Mouse (Mus musculus) forebrain, embryonic 14.5 days (tissue): ENCODE measurements around the gene Mrpl54. TPM values are rescaled to one million over a fixed set of nuclear protein-coding genes. Genes with fewer than 3 reads are reported as not detected.
A peak's percentile ranks its signal among the peaks of the same experiment; 100 is the strongest.

ENCODE experiments used
- ATAC-seq: fragments of 200-750 bp; cut with Nextera tagmentation; 2 replicates; pipeline ENCODE4 v1.8.0; 2017; ENCODE audit warnings: mild to moderate bottlenecking, moderate library complexity
- DNase-seq: peaks from one replicate; pipeline ENCODE4 v3.0.0-alpha.2; 2015; ENCODE audit warnings: low spot score
- H3K27ac ChIP-seq: fragments of 300-500 bp; sonication (generic); 2 replicates; pipeline ENCODE4 v1.5.1; 2014; ENCODE audit warnings: low read depth, mild to moderate bottlenecking, control low read depth, low read length, moderate library complexity
- H3K27me3 ChIP-seq: fragments of 300-500 bp; sonication (generic); replicated peaks from 2 replicates; pipeline ENCODE4 v1.6.1; 2014; ENCODE audit warnings: low read length, control low read depth, mixed read lengths; ENCODE audit not compliant: control insufficient read depth, insufficient read depth
- H3K36me3 ChIP-seq: fragments of 300-500 bp; sonication (generic); 2 replicates; pipeline ENCODE4 v1.6.1; 2014; ENCODE audit warnings: low read length, control low read depth; ENCODE audit not compliant: control insufficient read depth, insufficient read depth
- H3K4me1 ChIP-seq: fragments of 300-500 bp; sonication (generic); 2 replicates; pipeline ENCODE4 v1.6.1; 2014; ENCODE audit warnings: antibody characterized with exemption, low read length, control low read depth; ENCODE audit not compliant: control insufficient read depth, insufficient read depth
- H3K4me2 ChIP-seq: fragments of 300-500 bp; sonication (generic); 2 replicates; pipeline ENCODE4 v1.6.1; 2014; ENCODE audit warnings: mild to moderate bottlenecking, control low read depth, low read length
- H3K4me3 ChIP-seq: fragments of 300-500 bp; sonication (generic); 2 replicates; pipeline ENCODE4 v1.5.1; 2014; ENCODE audit warnings: low read depth, low read length, control low read depth
- H3K9ac ChIP-seq: fragments of 300-500 bp; sonication (generic); 2 replicates; pipeline ENCODE4 v1.6.1; 2014; ENCODE audit warnings: mild to moderate bottlenecking, low read length, control low read depth, moderate library complexity
- H3K9me3 ChIP-seq: fragments of 300-500 bp; sonication (generic); replicated peaks from 2 replicates; pipeline ENCODE4 v1.6.1; 2016; ENCODE audit warnings: low read length, control low read depth, mixed read lengths; ENCODE audit not compliant: control insufficient read depth
- WGBS: fragments of 180-500 bp; shearing (Covaris S2); extraction: QIAGEN DNeasy Blood & Tissue Kit; methylation state at CpG from one replicate; pipeline ENCODE4 v1.1.7; 2014; 5-methylcytosine and 5-hydroxymethylcytosine counted together
- polyA plus RNA-seq: library from polyadenylated mRNA; unstranded; fragments of >200 nt; fragmentation: Nextera tagmentation; extraction: Ambion mirVana; gene quantifications from 2 replicates; pipeline ENCODE4 v1.2.1, GENCODE M21; 2014

The Mrpl54 gene
- polyA plus RNA-seq, 1 experiment from 2014 or later, result 136 TPM

DNA sequence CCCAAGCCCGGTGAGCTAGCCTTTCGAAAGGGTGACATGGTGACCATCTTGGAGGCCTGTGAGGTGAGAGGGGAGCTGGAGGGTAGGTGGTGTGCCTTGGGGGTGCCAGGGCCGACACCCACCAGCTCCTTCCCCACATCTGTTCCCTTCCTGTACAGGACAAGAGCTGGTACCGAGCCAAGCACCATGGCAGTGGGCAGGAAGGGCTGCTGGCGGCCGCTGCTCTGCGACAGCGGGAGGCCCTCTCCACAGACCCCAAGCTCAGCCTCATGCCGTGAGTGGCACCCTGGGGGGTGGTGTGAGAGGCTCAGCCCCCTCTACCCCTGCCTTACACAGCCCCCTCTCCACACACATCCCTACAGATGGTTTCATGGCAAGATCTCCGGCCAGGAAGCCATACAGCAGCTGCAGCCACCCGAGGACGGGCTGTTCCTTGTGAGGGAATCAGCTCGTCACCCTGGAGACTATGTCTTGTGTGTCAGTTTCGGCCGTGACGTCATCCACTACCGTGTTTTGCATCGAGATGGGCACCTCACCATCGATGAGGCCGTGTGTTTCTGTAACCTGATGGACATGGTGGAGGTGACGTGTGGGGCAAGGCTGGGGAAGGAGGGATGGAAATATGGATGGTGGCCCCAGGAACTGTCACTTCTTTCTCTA, 7.4 kb downstream of the Mrpl54 start:
- no peak overlapping the region for H3K27ac ChIP-seq
- 35% methylated on average over 21 of the region's 21 CpGs for WGBS
- H3K4me2 ChIP-seq, result no peak overlapping the region
- no peak overlapping the region for H3K4me3 ChIP-seq
- H3K27me3 ChIP-seq, result peaks cover 26% of the 10 kb centered on the region
- H3K9ac ChIP-seq, result no peak overlapping the region
- peak; percentile 22 for DNase-seq
- H3K4me1 ChIP-seq, result peaks cover 2% of the 10 kb centered on the region; the same call in 1 of the 2 replicates
- H3K36me3 ChIP-seq, result peaks cover 23% of the 10 kb centered on the region
- no peak for ATAC-seq
- H3K9me3 ChIP-seq, result 0 out of 2 replicates have a peak, but pooled peaks cover 3% of the 10 kb centered on the region

DNA sequence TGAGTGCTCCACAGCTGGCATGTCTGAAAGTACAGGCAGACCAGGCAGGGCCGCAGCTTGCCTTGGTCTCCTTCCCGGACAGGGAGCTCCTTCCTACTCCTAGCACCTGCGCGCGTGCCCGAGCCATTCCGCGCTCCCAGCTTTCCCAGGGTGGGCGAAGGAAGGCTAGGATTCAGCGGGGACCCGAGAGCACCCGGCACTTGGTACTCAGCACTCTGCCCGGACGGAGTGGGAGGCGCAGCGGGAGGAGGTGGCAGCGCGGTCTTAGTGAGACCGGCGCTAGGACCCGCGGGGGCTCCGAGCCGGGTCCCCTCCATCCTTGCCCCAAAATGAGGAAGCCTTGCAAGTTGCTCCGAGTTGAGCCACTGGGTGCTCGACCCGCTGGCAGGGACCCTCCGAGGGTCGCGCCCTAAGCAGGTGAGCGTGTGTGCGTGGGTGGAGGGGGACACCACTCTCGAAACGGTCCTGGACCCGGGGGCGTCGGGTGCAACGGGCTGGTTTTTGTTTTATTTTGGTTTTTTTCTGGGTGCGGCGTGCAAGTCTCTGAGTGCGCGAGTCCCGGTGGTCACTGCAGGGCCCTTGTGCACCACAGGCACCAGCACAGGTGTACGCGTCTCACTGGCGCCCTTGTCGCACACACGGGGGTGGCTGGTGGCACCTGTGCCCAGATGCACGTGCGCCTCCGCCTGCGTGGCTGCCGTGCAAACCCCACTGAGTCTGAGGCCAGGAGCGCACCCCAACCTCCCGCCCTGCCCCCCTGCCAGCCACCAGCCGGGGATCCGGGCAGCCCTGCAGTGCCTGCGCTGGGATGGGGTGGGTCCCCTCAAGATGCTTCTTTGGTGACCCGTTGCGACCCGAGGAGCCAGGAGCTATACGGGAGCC, 9.3 kb downstream of the Mrpl54 start:
- peak overlapping the region; percentile 82 for H3K4me2 ChIP-seq
- peaks cover 5% of the 10 kb centered on the region for H3K4me1 ChIP-seq
- peaks cover 4% of the 10 kb centered on the region; the same call in 1 of the 2 replicates for H3K36me3 ChIP-seq
- 0 out of 2 replicates have a peak, but pooled peaks cover 3% of the 10 kb centered on the region for H3K9me3 ChIP-seq
- 1% methylated on average over 62 of the region's 62 CpGs for WGBS
- H3K9ac ChIP-seq, result peak overlapping the region; percentile 65
- DNase-seq (peak; percentile 43), ATAC-seq (no peak)
- peak overlapping the region; percentile 45 for H3K4me3 ChIP-seq
- no peak overlapping the region for H3K27ac ChIP-seq
- peaks cover 30% of the 10 kb centered on the region for H3K27me3 ChIP-seq

DNA sequence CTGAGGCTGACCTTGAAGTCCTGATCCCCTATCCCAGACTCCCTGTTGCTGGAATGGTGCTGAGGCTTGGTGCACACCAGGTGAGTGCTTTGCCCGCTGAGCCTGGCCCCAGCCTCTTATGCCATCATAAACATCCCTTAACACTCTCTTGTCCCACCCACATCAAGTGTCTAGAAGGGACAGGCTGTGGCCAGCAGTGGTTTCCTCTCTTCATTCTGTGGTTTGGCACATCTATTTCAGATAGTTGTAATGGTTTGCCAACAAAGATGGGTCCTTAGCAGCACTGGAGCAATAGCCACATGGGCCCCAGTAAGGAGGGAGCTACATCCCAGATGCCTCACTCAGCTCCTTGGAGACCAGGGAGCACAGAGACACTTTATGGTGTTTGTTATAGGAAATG, 11.8 kb downstream of the Mrpl54 start:
- Histone ChIP-seq H3K9me3 (no peaks in the 10 kb centered on the region), H3K4me1 (peaks cover 5% of the 10 kb centered on the region), H3K4me2 (no peak overlapping the region), H3K27ac (no peak overlapping the region), H3K4me3 (no peak overlapping the region), H3K9ac (no peak overlapping the region), H3K27me3 (peaks cover 36% of the 10 kb centered on the region), H3K36me3 (no peaks in the 10 kb centered on the region)
- ATAC-seq (no peak), DNase-seq (no peak)
- 67% methylated on average over 1 of the region's 1 CpGs for WGBS

DNA sequence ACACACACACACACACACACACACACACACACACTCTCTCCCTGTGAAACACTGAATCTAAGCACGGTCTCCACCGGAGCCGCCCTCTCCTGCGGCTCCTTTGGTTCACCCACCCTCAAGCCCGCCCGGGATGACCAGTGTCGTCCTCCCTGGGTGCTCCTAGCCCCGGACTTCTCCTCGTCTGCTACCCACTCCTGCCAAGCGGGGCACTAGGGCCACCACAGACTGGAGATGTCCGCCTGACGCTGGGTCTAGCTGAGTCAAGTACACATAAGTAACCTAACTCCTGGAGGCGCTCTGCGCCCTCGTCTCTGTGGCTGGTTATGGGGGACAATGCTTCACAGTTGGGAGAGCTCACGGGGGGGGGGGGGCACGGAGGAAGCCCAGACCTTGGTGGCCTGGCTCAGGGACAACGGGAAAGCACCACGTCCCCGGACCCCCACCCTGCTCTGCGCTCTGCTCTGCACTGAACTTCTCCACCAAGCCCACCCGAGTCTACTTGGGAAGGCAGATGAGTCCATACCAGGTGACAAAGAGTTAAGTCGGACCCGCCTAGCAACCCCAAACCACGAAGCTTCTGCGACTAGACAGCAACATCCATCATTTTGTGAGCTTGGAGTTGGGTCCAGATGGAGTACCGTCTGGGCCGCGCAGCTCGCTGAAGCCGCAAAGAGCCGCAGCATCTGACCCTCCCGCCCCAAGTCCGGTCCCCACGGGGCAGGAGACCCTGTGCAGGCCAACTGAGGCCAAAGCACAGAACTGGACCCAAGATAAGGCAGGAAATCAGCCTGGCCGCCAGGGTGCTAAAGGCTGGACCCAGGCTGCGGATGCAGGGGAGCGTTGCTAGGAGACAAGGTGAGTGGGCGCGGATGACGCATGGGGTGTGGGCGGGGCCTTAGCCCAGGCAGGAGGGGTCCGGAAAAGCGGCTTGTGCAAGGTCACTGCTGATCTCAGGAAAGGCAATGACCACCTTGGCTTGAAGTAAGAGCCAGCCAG, 14.0 kb downstream of the Mrpl54 start, which contains the start of gene Matk:
Matk (plus strand) TSS at position 512 of the 996 bp plus-strand sequence.
- Histone ChIP-seq H3K27ac (no peak within 1 kb of the TSS), H3K9me3 (no peaks in the 10 kb centered on the region), H3K4me1 (peaks cover 5% of the 10 kb centered on the region; the same call in 1 of the 2 replicates), H3K4me3 (0 out of 2 replicates have a peak within 1 kb of the TSS, but pooled peaks have one; percentile 3), H3K36me3 (0 out of 2 replicates have a peak, but pooled peaks cover 3% of the 10 kb centered on the region), H3K27me3 (peaks cover 23% of the 10 kb centered on the region), H3K9ac (peak within 1 kb of the TSS; percentile 45; the same call in 1 of the 2 replicates), H3K4me2 (peak within 1 kb of the TSS; percentile 50)
- WGBS, result 4% methylated on average over 39 of the region's 44 CpGs
- ATAC-seq, result peak; percentile 72
- peak; percentile 73 for DNase-seq

DNA sequence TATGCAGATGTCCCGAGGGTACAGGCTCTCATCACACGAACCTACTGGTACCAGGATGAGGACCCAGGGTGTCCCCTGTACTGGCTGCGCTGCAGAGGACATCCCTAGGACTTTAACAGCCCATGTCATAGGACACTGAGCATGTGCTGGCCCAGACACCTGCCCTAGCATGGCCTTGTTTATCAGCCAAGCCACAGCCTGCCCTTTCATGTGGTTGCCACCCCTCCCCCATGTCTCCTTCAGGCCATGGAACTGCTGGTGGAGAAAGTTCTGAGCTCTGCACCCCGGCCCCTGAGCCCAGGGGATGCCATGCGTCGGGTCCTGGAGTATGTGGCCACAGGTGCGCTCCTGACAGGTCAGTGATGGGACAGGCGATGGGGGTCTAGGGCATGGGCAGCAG, 17.3 kb downstream of the Mrpl54 start:
- no peak overlapping the region for H3K4me3 ChIP-seq
- H3K36me3 ChIP-seq, result 0 out of 2 replicates have a peak, but pooled peaks cover 3% of the 10 kb centered on the region
- H3K9me3 ChIP-seq, result no peaks in the 10 kb centered on the region
- ATAC-seq (no peak), DNase-seq (no peak)
- H3K27ac ChIP-seq, result no peak overlapping the region
- no peak overlapping the region for H3K4me2 ChIP-seq
- H3K27me3 ChIP-seq, result peaks cover 10% of the 10 kb centered on the region
- no peak overlapping the region for H3K9ac ChIP-seq
- 83% methylated on average over 8 of the region's 8 CpGs for WGBS
- H3K4me1 ChIP-seq, result peaks cover 4% of the 10 kb centered on the region; the same call in 1 of the 2 replicates

DNA sequence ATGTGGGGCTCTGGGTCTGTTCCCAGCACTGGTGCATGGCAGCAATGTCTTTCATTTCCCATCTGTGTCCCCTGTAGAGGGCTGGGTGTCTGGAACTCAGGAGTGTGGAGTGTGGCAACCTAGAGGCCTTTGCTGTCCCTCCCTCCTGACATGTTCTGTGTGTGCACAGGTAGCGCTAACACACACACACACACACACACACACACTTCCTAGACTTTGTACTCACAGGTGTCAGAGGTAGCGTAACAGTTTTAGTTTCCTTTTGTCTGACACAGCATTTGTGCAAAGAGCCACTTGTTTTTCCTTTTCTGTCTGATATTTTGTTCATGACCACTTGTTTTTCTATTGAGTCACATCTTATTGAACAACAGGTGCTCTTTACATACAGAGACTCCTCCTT, 18.9 kb downstream of the Mrpl54 start:
- 98% methylated on average over 2 of the region's 2 CpGs for whole genome bisulfite sequencing
- ATAC-seq (no peak), DNase-seq (no peak)
- Histone ChIP-seq H3K4me2 (no peak overlapping the region), H3K9me3 (no peaks in the 10 kb centered on the region), H3K27ac (no peak overlapping the region), H3K27me3 (peaks cover 6% of the 10 kb centered on the region), H3K4me3 (no peak overlapping the region), H3K36me3 (0 out of 2 replicates have a peak, but pooled peaks cover 3% of the 10 kb centered on the region), H3K9ac (no peak overlapping the region), H3K4me1 (peaks cover 2% of the 10 kb centered on the region; the same call in 1 of the 2 replicates)

DNA sequence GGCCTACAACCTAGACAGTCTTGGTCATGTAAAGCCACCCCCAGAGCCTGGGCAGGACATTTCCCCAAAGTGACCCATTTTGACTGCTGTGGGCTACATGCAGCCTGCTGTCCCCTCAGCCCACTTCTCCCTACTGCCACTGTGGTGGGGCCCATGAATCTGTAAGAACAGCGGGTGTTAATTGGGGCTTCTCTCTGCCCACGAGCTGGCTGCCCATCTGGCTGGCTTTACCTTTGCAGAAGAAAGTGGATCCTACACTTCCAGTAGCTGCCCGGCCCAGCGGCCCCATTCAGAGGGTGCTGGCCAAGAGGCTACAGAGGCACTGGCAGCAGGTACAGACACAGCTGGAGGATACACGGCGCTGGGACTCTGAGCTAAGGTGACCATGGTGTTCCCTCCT, 21.6 kb downstream of the Mrpl54 start:
- Histone ChIP-seq H3K4me1 (no peaks in the 10 kb centered on the region), H3K9me3 (no peaks in the 10 kb centered on the region), H3K27ac (no peak overlapping the region), H3K27me3 (peaks cover 6% of the 10 kb centered on the region; the same call in 1 of the 2 replicates), H3K4me2 (no peak overlapping the region), H3K4me3 (no peak overlapping the region), H3K9ac (peak overlapping the region; percentile 17; the same call in 1 of the 2 replicates), H3K36me3 (peaks cover 3% of the 10 kb centered on the region; the same call in 1 of the 2 replicates)
- 89% methylated on average over 6 of the region's 6 CpGs for WGBS
- DNase-seq (no peak), ATAC-seq (no peak)

DNA sequence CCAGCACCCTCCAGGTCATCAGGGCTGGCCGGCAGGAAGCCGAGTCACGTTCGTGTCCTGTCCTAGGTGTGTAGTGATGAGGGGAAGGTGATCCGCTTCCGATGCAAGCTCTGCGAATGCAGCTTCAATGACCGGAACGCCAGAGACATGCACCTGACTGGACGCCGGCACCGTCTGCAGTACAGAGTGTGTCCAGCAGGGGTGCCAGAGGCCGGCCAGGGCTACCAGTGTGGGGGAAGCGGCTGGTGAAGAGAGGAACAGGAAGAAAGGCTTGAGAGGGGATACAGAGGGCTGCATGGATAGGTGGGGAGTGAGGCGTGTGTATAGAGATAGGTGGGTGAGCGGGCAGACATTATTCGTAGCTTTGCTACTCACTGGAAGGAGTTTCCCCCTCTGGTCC, 22.1 kb downstream of the Mrpl54 start:
- H3K27me3 ChIP-seq, result peaks cover 11% of the 10 kb centered on the region; the same call in 1 of the 2 replicates

More for the DNA sequence above, 22.1 kb downstream of the Mrpl54 start:
- Histone ChIP-seq H3K36me3 (peaks cover 3% of the 10 kb centered on the region; the same call in 1 of the 2 replicates), H3K4me1 (no peaks in the 10 kb centered on the region), H3K4me3 (no peak overlapping the region), H3K27ac (no peak overlapping the region), H3K4me2 (no peak overlapping the region), H3K9ac (peak overlapping the region; percentile 17; the same call in 1 of the 2 replicates), H3K9me3 (no peaks in the 10 kb centered on the region)
- 9% methylated on average over 17 of the region's 17 CpGs for WGBS
- ATAC-seq, result peak; percentile 69
- peak; percentile 62 for DNase-seq
